Mouse (Mus musculus) intestine, embryonic 16.5 days (tissue): Measurements from ENCODE around the gene Amacr. TPM values are rescaled to one million over a fixed set of nuclear protein-coding genes. Genes with fewer than 3 reads are reported as not detected.

Experiments
- ATAC-seq: fragments of 200-750 bp; cut with Nextera tagmentation; 2 replicates; pipeline ENCODE4 v1.8.0; 2017; ENCODE audit warnings: moderate TSS enrichment, moderate library complexity
- H3K27ac ChIP-seq: fragments of 300-500 bp; sonication (generic); 2 replicates; pipeline ENCODE4 v1.5.1; 2014; ENCODE audit warnings: mild to moderate bottlenecking, low read length
- H3K27me3 ChIP-seq: fragments of 300-500 bp; sonication (generic); replicated peaks from 2 replicates; pipeline ENCODE4 v1.6.1; 2014; ENCODE audit warnings: low read length, control low read depth, mixed read lengths; ENCODE audit not compliant: control insufficient read depth, insufficient read depth
- H3K36me3 ChIP-seq: fragments of 300-500 bp; sonication (generic); 2 replicates; pipeline ENCODE4 v1.6.1; 2014; ENCODE audit warnings: low read length, control low read depth; ENCODE audit not compliant: control insufficient read depth, insufficient read depth
- H3K4me1 ChIP-seq: fragments of 300-500 bp; sonication (generic); 2 replicates; pipeline ENCODE4 v1.6.1; 2014; ENCODE audit warnings: low read length, control low read depth, mixed read lengths; ENCODE audit not compliant: control insufficient read depth, insufficient read depth
- H3K4me2 ChIP-seq: fragments of 300-500 bp; sonication (generic); 2 replicates; pipeline ENCODE4 v1.6.1; 2014; ENCODE audit warnings: low read depth, low read length, control low read depth
- H3K4me3 ChIP-seq: fragments of 300-500 bp; sonication (generic); 2 replicates; pipeline ENCODE4 v1.5.1; 2014; ENCODE audit warnings: mild to moderate bottlenecking, low read length
- H3K9ac ChIP-seq: fragments of 300-500 bp; sonication (generic); 2 replicates; pipeline ENCODE4 v1.6.1; 2014; ENCODE audit warnings: low read depth, low read length
- H3K9me3 ChIP-seq: fragments of 300-500 bp; sonication (generic); 2 replicates; pipeline ENCODE4 v1.6.1; 2016; ENCODE audit warnings: low read length, control low read depth; ENCODE audit not compliant: control insufficient read depth
- WGBS: fragments of 180-500 bp; shearing (Covaris S2); extraction: QIAGEN DNeasy Blood & Tissue Kit; methylation state at CpG from one replicate; pipeline ENCODE4 v1.1.7; 2014; 5-methylcytosine and 5-hydroxymethylcytosine counted together
- polyA plus RNA-seq: library from polyadenylated mRNA; unstranded; fragments of >200 nt; fragmentation: Nextera tagmentation; extraction: Ambion mirVana; gene quantifications from 2 replicates; pipeline ENCODE4 v1.2.1, GENCODE M21; 2015

Gene Amacr
- polyA plus RNA-seq, 1 experiment from 2014 or later = 29.4 TPM

DNA sequence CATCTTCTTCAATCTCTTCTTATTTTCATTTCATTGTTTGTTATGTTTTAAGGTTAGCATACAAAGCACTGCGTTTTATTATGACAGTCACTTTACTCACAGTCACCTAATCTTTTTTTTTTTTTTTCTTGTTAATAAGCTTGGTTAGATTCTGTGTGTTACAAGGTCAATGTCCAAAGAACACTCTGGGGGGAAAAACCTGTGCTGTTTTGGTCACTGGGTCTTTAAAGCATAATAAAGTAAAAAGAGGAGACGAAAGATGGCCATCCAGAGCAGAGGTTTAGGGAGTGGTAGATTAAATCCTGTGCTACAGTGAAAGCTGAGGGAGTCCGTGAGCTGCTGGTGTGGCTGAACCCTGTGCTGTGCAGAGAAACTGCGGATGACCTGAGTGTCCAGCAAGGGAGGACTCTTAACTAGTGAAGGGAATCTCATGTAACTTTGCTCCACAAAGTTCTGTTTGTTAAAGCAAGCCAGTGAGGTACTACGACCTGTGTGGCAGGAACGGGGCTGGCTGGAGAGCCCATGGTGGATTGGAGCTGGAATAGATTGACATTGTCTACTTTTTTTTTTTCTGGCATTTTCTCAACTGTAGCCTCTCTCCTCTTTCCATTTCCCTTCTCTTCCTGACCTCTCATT is 27.1 kb upstream of the Amacr start:
- Histone ChIP-seq H3K4me1 (peaks cover 3% of the 10 kb centered on the region; the same call in 1 of the 2 replicates), H3K9me3 (no peaks in the 10 kb centered on the region), H3K4me2 (no peak overlapping the region), H3K27me3 (no peaks in the 10 kb centered on the region), H3K36me3 (no peaks in the 10 kb centered on the region), H3K9ac (no peak overlapping the region), H3K27ac (no peak overlapping the region), H3K4me3 (no peak overlapping the region)
- peak; percentile 54 for ATAC-seq
- WGBS = 76% methylated on average over 6 of the region's 6 CpGs

DNA sequence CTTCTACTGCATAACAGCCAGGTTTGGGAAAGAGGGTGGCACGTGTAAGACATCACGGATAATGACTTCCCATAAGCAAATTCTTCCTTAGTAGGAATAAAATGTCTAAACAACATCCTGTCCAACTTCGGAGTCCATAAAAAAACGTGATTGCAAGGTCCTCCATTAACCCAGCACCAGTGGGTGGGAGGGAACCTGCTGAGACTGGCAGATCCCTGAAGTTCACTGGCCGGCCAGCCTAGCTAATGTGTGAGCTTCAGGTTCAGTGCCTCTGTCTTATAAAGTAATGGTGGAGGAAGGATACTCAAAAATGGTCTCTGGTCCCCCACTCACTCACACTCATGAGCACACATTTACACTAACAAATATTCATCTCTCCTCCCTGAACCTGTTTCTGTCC is 26.4 kb upstream of the Amacr start:
- Histone ChIP-seq H3K36me3 (no peaks in the 10 kb centered on the region), H3K27ac (no peak overlapping the region), H3K4me1 (peaks cover 3% of the 10 kb centered on the region; the same call in 1 of the 2 replicates), H3K27me3 (no peaks in the 10 kb centered on the region), H3K9ac (no peak overlapping the region), H3K4me2 (no peak overlapping the region), H3K9me3 (no peaks in the 10 kb centered on the region), H3K4me3 (no peak overlapping the region)
- WGBS = 52% methylated on average over 5 of the region's 5 CpGs
- ATAC-seq = no peak

DNA sequence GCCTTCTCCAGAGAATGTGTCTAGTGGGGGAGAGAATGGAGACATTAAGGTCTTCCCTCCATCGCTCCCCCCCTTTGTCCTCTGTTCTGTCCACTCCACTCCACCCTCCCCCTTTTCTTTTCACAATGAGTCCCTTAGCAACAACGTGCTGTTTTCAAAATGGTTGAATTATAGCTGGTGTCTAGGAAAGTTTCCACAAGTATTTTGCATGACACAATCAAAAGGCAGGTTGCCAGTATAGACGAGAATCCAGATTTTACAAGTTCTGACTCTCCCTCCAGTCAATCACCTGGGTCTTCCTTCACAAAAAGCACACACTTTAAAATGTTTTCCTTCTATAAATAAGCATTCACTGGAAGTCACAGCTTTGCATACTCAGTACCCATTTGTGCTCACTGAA is 24.9 kb upstream of the Amacr start:
- no peaks in the 10 kb centered on the region for H3K9me3 ChIP-seq
- no peak overlapping the region for H3K9ac ChIP-seq
- H3K4me1 ChIP-seq = peaks cover 3% of the 10 kb centered on the region; the same call in 1 of the 2 replicates
- no peaks in the 10 kb centered on the region for H3K36me3 ChIP-seq
- no peak overlapping the region for H3K27ac ChIP-seq
- no peaks in the 10 kb centered on the region for H3K27me3 ChIP-seq
- no peak overlapping the region for H3K4me2 ChIP-seq
- ATAC-seq = no peak
- H3K4me3 ChIP-seq = no peak overlapping the region
- 61% methylated on average over 3 of the region's 3 CpGs for WGBS

DNA sequence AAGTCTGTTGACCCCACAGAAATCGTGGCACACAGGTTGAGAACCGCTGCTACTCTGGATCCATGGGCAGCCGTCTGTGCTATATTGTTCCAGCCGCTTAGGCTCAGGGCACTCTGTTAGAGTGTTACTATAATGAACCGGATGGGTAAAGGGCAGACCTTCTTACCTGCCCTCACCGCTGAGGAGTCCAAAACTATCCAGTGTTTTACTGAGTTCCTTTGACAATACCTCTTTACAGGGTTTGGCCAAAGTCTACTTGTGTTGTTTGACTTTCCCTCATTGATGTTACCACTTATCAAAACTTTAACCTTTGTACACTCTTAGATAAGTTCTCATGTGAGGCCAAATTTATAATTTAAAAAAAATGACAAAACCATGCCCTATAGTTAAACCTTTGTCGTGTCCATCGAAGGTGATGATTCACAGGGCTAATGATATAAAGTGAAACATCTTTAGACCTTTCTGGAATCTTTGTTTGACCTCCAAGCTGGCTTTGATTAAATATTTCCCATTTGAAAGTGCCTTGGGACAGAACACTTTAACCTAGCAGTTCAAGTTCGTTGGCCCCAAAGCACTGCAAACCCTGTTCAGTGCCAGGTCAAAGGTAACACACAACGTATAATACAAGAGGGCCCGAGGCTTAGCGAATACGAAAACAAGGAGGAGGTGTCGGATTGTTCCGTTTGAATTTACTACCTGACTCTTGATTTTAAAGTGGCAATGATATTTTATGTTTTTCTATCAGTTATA is 22.1 kb upstream of the Amacr start:
- peaks cover 3% of the 10 kb centered on the region; the same call in 1 of the 2 replicates for H3K4me1 ChIP-seq
- no peak overlapping the region for H3K4me2 ChIP-seq
- no peak overlapping the region for H3K27ac ChIP-seq
- H3K9ac ChIP-seq = no peak overlapping the region
- WGBS = 69% methylated on average over 15 of the region's 15 CpGs
- H3K27me3 ChIP-seq = no peaks in the 10 kb centered on the region
- H3K36me3 ChIP-seq = no peaks in the 10 kb centered on the region
- no peak overlapping the region for H3K4me3 ChIP-seq
- H3K9me3 ChIP-seq = no peaks in the 10 kb centered on the region
- ATAC-seq = peak; percentile 87

DNA sequence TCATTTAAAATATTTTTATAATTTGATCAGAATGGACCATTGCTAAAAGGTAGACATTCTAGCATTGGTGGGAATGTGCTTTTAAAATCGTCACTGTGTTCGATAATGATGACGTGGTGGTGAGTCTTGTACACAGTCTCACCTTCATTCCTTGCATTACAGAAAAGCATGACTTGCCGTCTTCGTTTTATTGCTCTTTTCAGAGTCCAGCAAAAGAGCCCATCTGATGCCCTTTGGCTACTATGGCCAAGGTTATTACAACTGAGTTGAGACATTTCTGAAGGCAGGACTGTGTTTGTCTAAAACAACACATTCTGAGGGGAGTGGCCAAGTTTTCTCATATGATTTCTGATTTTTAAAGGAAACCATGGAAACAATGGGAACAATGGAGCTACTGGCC is 21.3 kb upstream of the Amacr start:
- H3K4me2 ChIP-seq = no peak overlapping the region
- no peak overlapping the region for H3K27ac ChIP-seq
- no peaks in the 10 kb centered on the region for H3K4me1 ChIP-seq
- no peaks in the 10 kb centered on the region for H3K36me3 ChIP-seq
- ATAC-seq = no peak
- no peaks in the 10 kb centered on the region for H3K27me3 ChIP-seq
- WGBS = 86% methylated on average over 5 of the region's 5 CpGs
- H3K9me3 ChIP-seq = no peaks in the 10 kb centered on the region
- H3K4me3 ChIP-seq = no peak overlapping the region
- H3K9ac ChIP-seq = no peak overlapping the region

DNA sequence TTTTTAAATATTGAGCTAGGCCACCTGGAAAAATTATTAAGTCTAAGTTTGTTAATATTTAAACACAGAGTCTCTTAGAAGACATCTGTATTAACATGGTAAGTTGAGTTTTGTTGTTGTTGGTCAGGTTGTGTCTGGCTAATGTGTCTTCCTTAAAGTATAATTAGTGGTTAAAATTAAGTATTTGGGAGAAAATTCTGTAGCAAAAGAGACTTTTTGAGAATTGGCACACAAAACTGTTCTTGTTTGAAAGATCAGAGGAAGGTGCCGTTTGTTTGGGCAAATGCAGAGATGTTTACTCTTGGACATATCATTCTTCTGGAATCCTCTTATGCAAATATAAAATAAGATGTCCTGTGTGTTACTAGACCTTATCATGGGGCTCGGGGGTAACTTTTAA is 19.0 kb upstream of the Amacr start:
- H3K27me3 ChIP-seq = no peaks in the 10 kb centered on the region
- no peak overlapping the region for H3K9ac ChIP-seq
- no peak overlapping the region for H3K4me2 ChIP-seq
- WGBS = 62% methylated on average over 2 of the region's 2 CpGs
- no peaks in the 10 kb centered on the region for H3K36me3 ChIP-seq
- no peaks in the 10 kb centered on the region for H3K4me1 ChIP-seq
- no peak overlapping the region for H3K4me3 ChIP-seq
- no peaks in the 10 kb centered on the region for H3K9me3 ChIP-seq
- no peak overlapping the region for H3K27ac ChIP-seq
- ATAC-seq = no peak

DNA sequence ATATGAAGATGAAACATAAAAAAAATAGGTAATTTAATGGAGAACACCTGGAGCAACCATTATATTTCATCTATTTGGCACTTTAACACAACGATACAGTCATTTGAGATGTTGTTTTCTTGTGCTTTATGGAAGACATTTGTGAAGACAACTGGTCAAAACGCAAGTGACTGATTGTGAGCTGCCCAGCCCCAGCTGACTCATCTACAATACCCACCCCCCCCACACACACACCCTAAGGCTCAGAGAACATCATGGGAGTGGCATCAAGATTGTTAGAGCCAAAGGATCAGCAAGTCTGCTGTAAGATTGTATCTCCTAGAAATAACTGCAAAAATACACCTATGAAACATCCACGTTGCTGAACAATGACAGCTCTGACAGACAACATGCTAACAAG is 12.1 kb upstream of the Amacr start:
- H3K4me1 ChIP-seq = 0 out of 2 replicates have a peak, but pooled peaks cover 3% of the 10 kb centered on the region
- no peak overlapping the region for H3K4me2 ChIP-seq
- no peak overlapping the region for H3K9ac ChIP-seq
- no peaks in the 10 kb centered on the region for H3K9me3 ChIP-seq
- no peak overlapping the region for H3K4me3 ChIP-seq
- H3K36me3 ChIP-seq = no peaks in the 10 kb centered on the region
- H3K27ac ChIP-seq = no peak overlapping the region
- WGBS = 72% methylated on average over 3 of the region's 3 CpGs
- ATAC-seq = peak; percentile 56; the same call in 1 of the 2 replicates
- no peaks in the 10 kb centered on the region for H3K27me3 ChIP-seq

DNA sequence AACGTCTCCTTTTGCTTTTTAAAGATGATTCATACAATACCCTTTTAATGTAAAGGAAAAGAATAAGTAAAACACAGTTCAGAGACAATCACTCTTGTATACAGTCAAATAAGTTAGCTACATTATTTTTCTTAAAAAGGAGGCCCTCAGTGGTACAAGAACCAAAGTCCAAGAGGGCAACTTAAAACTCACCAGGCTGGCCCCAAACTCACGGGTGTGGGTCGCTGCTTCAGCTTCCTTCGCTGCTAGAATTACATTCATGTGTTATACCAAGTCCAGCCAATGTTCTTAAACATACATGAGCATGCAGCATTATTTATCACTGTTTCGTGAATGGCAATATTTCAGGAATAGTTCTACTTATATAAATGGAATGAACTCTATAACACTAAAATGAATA is 10.8 kb upstream of the Amacr start:
- no peak for ATAC-seq
- no peak overlapping the region for H3K27ac ChIP-seq
- 0 out of 2 replicates have a peak, but pooled peaks cover 3% of the 10 kb centered on the region for H3K4me1 ChIP-seq
- no peak overlapping the region for H3K4me3 ChIP-seq
- no peaks in the 10 kb centered on the region for H3K9me3 ChIP-seq
- no peak overlapping the region for H3K4me2 ChIP-seq
- no peaks in the 10 kb centered on the region for H3K36me3 ChIP-seq
- H3K27me3 ChIP-seq = no peaks in the 10 kb centered on the region
- no peak overlapping the region for H3K9ac ChIP-seq
- 78% methylated on average over 5 of the region's 5 CpGs for WGBS

DNA sequence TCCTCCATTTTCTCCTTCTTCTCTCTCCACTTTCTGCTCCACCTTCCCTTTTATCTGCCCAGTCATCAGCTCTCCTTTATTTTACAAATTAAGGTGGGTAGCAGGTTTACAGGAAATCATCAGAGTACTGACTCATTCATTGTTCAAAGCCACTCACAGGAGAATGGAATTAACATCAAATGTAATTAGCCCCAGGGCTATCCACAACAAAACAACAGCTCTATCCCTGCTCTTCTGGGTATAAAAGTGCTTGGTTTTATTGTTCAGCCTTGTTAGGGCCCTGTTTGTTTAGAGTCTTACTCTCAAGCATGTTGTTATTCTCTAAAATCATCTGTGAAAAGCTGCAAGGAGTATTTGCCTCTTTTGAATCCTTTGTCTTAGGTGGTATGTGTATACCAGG is 4.4 kb upstream of the Amacr start:
- Histone ChIP-seq H3K36me3 (no peaks in the 10 kb centered on the region), H3K4me1 (0 out of 2 replicates have a peak, but pooled peaks cover 3% of the 10 kb centered on the region), H3K27ac (no peak overlapping the region), H3K4me3 (no peak overlapping the region), H3K9ac (no peak overlapping the region), H3K9me3 (no peaks in the 10 kb centered on the region), H3K4me2 (no peak overlapping the region), H3K27me3 (no peaks in the 10 kb centered on the region)
- no peak for ATAC-seq
